Comparison of ENCODE assay signal across 23 mouse cellular contexts in genomic region chr14:73878866-73879419, GRCm38 (mm10).
DNase-seq lines count a peak whose midpoint lies in the region; ATAC-seq and TF ChIP-seq lines count a peak whose summit lies in the region.
"Had no signal": no experiment of that assay in that cellular context is flagged by ENCODE, and none has a peak within 500 bp of the region (broad histone marks: within the 10 kb centered on the region; RNA-seq: fewer than 3 reads in every experiment).

No protein-coding gene starts in this region.

- no peak overlapping the region for H3K4me3 ChIP-seq in kidney, embryonic 14.5 days (ENCODE audit: low read length)
- H3K4me3 ChIP-seq in kidney, embryonic 16.5 days (ENCODE audit: low read length): no peak overlapping the region
- no peak overlapping the region for H3K4me3 ChIP-seq in CH12.LX (replicated peaks in 1 of 3; ENCODE audit: low read depth in 2 of 3, low read length in 2 of 3, poor library complexity in 1 of 3)
- no peak overlapping the region for H3K4me3 ChIP-seq in midbrain, embryonic 15.5 days
- H3K4me3 ChIP-seq: embryonic facial prominence, embryonic 10.5 days; embryonic facial prominence, embryonic 12.5 days; forebrain, embryonic 13.5 days; forebrain, embryonic 15.5 days had no signal

- H3K36me3 ChIP-seq in kidney, embryonic 14.5 days (ENCODE audit: control insufficient read depth, insufficient read depth, low read length): no peaks in the 10 kb centered on the region
- H3K36me3 ChIP-seq in kidney, embryonic 16.5 days (ENCODE audit: insufficient read depth, low read length): no peaks in the 10 kb centered on the region
- no peaks in the 10 kb centered on the region for H3K36me3 ChIP-seq in CH12.LX (replicated peaks in 1 of 2; ENCODE audit: control insufficient read depth in 1 of 2, insufficient read depth in 1 of 2, low read length in 1 of 2)
- H3K36me3 ChIP-seq in midbrain, embryonic 15.5 days (replicated peaks): no peaks in the 10 kb centered on the region
- H3K36me3 ChIP-seq: embryonic facial prominence, embryonic 10.5 days; embryonic facial prominence, embryonic 12.5 days; forebrain, embryonic 15.5 days had no signal

- DNase-seq in kidney, postnatal 36 days: no peak
- DNase-seq in kidney, postnatal 4 days: no peak
- peak; percentile 75 for DNase-seq in CH12.LX (ENCODE audit: extremely low read depth)
- DNase-seq: adrenal gland, adult 8-10 months; adrenal gland, postnatal 14 days; adrenal gland, postnatal 36 days; B cell, adult 2 months; cerebellum, adult 11-12 months; cerebellum, adult 2 months; cerebellum, adult 9-10 months; cerebellum, postnatal 10 days; cerebellum, postnatal 25 days; forebrain, postnatal 0 days had no signal

- dilution Hi-C loops in CH12.LX (cut with MboI; ENCODE audit: extremely low pct_ligation_motif_present, extremely low pct_unique_long_range_greater_than_20kb, low sequenced_read_pairs): no loop called here

- no peak for TF ChIP-seq RAD21 in CH12.LX (IDR thresholded peaks at IDR 0.05; ENCODE audit: low read depth, low read length)

- WGBS in kidney, embryonic 14.5 days: 47% methylated on average over 3 of the region's 3 CpGs
- WGBS in kidney, embryonic 16.5 days: 47% methylated on average over 3 of the region's 3 CpGs
- 82% methylated on average over 3 of the region's 3 CpGs for WGBS in midbrain, embryonic 15.5 days

- in situ Hi-C loops in CH12.LX (cut with MboI; ENCODE audit: low pct_ligation_motif_present, low pct_unique_long_range_greater_than_20kb, low sequenced_read_pairs): no loop called here

- H3K4me1 ChIP-seq in kidney, embryonic 14.5 days (ENCODE audit: control insufficient read depth, insufficient read depth, low read length): no peaks in the 10 kb centered on the region
- H3K4me1 ChIP-seq in kidney, embryonic 16.5 days (ENCODE audit: insufficient read depth, low read length): no peaks in the 10 kb centered on the region
- peaks cover 11 to 46% of the 10 kb centered on the region in 2 experiments; a peak in 3 of 4 replicates for H3K4me1 ChIP-seq in CH12.LX (ENCODE audit: control insufficient read depth in 1 of 2, insufficient read depth in 2 of 2)
- H3K4me1 ChIP-seq in midbrain, embryonic 15.5 days: no peaks in the 10 kb centered on the region
- H3K4me1 ChIP-seq: embryonic facial prominence, embryonic 10.5 days; embryonic facial prominence, embryonic 12.5 days; forebrain, embryonic 13.5 days; forebrain, embryonic 15.5 days had no signal

- TF ChIP-seq CTCF in CH12.LX (conservative IDR thresholded peaks at IDR 0.05 in 1 of 2, IDR thresholded peaks at IDR 0.05 in 1 of 2; ENCODE audit: low read depth in 2 of 2, low read length in 2 of 2): no peak

- no peak overlapping the region for H3K4me2 ChIP-seq in kidney, embryonic 14.5 days (replicated peaks; ENCODE audit: low read depth, low read length)
- no peak overlapping the region for H3K4me2 ChIP-seq in kidney, embryonic 16.5 days (replicated peaks; ENCODE audit: low read depth, low read length)
- no peak overlapping the region for H3K4me2 ChIP-seq in CH12.LX (ENCODE audit: insufficient read depth, low read depth, poor library complexity, severe bottlenecking)
- no peak overlapping the region for H3K4me2 ChIP-seq in midbrain, embryonic 15.5 days
- H3K4me2 ChIP-seq: embryonic facial prominence, embryonic 12.5 days; forebrain, embryonic 13.5 days; forebrain, embryonic 15.5 days had no signal

- H3K79me2 ChIP-seq in CH12.LX (replicated peaks; ENCODE audit: control insufficient read depth, extremely low read depth, insufficient read depth, poor library complexity, severe bottlenecking): no peaks in the 10 kb centered on the region

- no peaks in the 10 kb centered on the region for H3K9me3 ChIP-seq in kidney, embryonic 14.5 days (ENCODE audit: control insufficient read depth, low read length)
- no peaks in the 10 kb centered on the region for H3K9me3 ChIP-seq in kidney, embryonic 16.5 days (ENCODE audit: low read length)
- H3K9me3 ChIP-seq in CH12.LX (replicated peaks; ENCODE audit: low read length): no peaks in the 10 kb centered on the region
- H3K9me3 ChIP-seq in midbrain, embryonic 15.5 days: no peaks in the 10 kb centered on the region
- H3K9me3 ChIP-seq: embryonic facial prominence, embryonic 10.5 days; embryonic facial prominence, embryonic 12.5 days; forebrain, embryonic 13.5 days; forebrain, embryonic 15.5 days had no signal

- H3K27me3 ChIP-seq in kidney, embryonic 14.5 days (ENCODE audit: control insufficient read depth, insufficient read depth, low read length): no peaks in the 10 kb centered on the region
- no peaks in the 10 kb centered on the region for H3K27me3 ChIP-seq in kidney, embryonic 16.5 days (ENCODE audit: insufficient read depth, low read length)
- H3K27me3 ChIP-seq in CH12.LX (replicated peaks): no peaks in the 10 kb centered on the region
- H3K27me3 ChIP-seq in midbrain, embryonic 15.5 days (replicated peaks): no peaks in the 10 kb centered on the region
- H3K27me3 ChIP-seq: embryonic facial prominence, embryonic 12.5 days; forebrain, embryonic 13.5 days; forebrain, embryonic 15.5 days had no signal

- TF ChIP-seq EP300 in CH12.LX (IDR thresholded peaks at IDR 0.05; ENCODE audit: low read length): peak; percentile 79

- peak; percentile 88; the same call in 1 of the 2 replicates for ATAC-seq in kidney, embryonic 14.5 days (ENCODE audit: low FRiP score, low TSS enrichment)
- peak; percentile 83 for ATAC-seq in kidney, embryonic 16.5 days (ENCODE audit: low FRiP score, low TSS enrichment)
- ATAC-seq in midbrain, embryonic 15.5 days (replicated peaks): no peak
- ATAC-seq: activated CD4-positive, CD25-positive, alpha-beta regulatory T cell, adult 4 months; CD4-positive, CD25-positive, alpha-beta regulatory T cell, adult 4 months; forebrain, embryonic 13.5 days; forebrain, embryonic 15.5 days; forebrain, postnatal 0 days; Patski had no signal

- no peak for TF ChIP-seq POLR2A in CH12.LX (IDR thresholded peaks at IDR 0.05; ENCODE audit: low read depth, low read length)

- no peak overlapping the region for H3K27ac ChIP-seq in kidney, embryonic 14.5 days (ENCODE audit: low read depth, low read length)
- H3K27ac ChIP-seq in kidney, embryonic 16.5 days (ENCODE audit: low read length): no peak overlapping the region
- no peak overlapping the region for H3K27ac ChIP-seq in CH12.LX (ENCODE audit: insufficient read depth, low read depth)
- no peak overlapping the region for H3K27ac ChIP-seq in midbrain, embryonic 15.5 days
- H3K27ac ChIP-seq: embryonic facial prominence, embryonic 10.5 days; embryonic facial prominence, embryonic 12.5 days; forebrain, embryonic 13.5 days; forebrain, embryonic 15.5 days had no signal

- H3K9ac ChIP-seq in kidney, embryonic 14.5 days (ENCODE audit: low read depth, low read length): no peak overlapping the region
- no peak overlapping the region for H3K9ac ChIP-seq in kidney, embryonic 16.5 days (replicated peaks; ENCODE audit: low read length)
- no peak overlapping the region for H3K9ac ChIP-seq in CH12.LX (ENCODE audit: insufficient read depth, low read depth)
- no peak overlapping the region for H3K9ac ChIP-seq in midbrain, embryonic 15.5 days
- H3K9ac ChIP-seq: embryonic facial prominence, embryonic 12.5 days; forebrain, embryonic 13.5 days; forebrain, embryonic 15.5 days; forebrain, postnatal 0 days had no signal

TF ChIP-seq in CH12.LX, 34 proteins besides CTCF, POLR2A, EP300 and RAD21 (continues in another document):
- TF ChIP-seq UBTF (IDR thresholded peaks at IDR 0.05; ENCODE audit: low read depth, low read length) (no peak), MYC (IDR thresholded peaks at IDR 0.05; ENCODE audit: low read depth, low read length) (no peak), JUN (IDR thresholded peaks at IDR 0.05; ENCODE audit: insufficient read depth, low read depth, low read length) (peak; percentile 8; the same call in 1 of the 2 replicates), ELF1 (IDR thresholded peaks at IDR 0.05; ENCODE audit: low read depth, low read length) (no peak), CHD1 (IDR thresholded peaks at IDR 0.05; ENCODE audit: low read depth, low read length) (no peak), POLR2AphosphoS2 (IDR thresholded peaks at IDR 0.05; ENCODE audit: low read depth, low read length) (no peak), MAFK (IDR thresholded peaks at IDR 0.05; ENCODE audit: insufficient replicate concordance, low read length) (0 out of 2 replicates have a peak, but pooled peaks have one; percentile 13), TBP (conservative IDR thresholded peaks at IDR 0.05; ENCODE audit: low read depth, low read length) (no peak), NELFE (IDR thresholded peaks at IDR 0.05; ENCODE audit: low read depth, low read length) (no peak), MAX (IDR thresholded peaks at IDR 0.05; ENCODE audit: low read length) (no peak), IRF4 (IDR thresholded peaks at IDR 0.05; ENCODE audit: low read depth, low read length) (peak; percentile 61; the same call in 1 of the 2 replicates), ZKSCAN1 (IDR thresholded peaks at IDR 0.05; ENCODE audit: borderline replicate concordance, low read depth, low read length) (no peak), E2F4 (IDR thresholded peaks at IDR 0.05; ENCODE audit: insufficient replicate concordance, low read depth, low read length) (no peak), SMC3 (IDR thresholded peaks at IDR 0.05; ENCODE audit: low read depth, low read length) (no peak), HCFC1 (IDR thresholded peaks at IDR 0.05; ENCODE audit: low read depth, low read length) (no peak), JUND (conservative IDR thresholded peaks at IDR 0.05; ENCODE audit: low read depth, low read length) (no peak; the same call in 1 of the 2 replicates), RCOR1 (conservative IDR thresholded peaks at IDR 0.05; ENCODE audit: low read depth, low read length) (no peak), BHLHE40 (IDR thresholded peaks at IDR 0.05; ENCODE audit: low read depth, low read length) (no peak), KAT2A (IDR thresholded peaks at IDR 0.05; ENCODE audit: insufficient replicate concordance, low read length) (no peak), PAX5 (IDR thresholded peaks at IDR 0.05; ENCODE audit: low read length) (no peak), ZNF384 (IDR thresholded peaks at IDR 0.05; ENCODE audit: low read depth, low read length) (peak; percentile 33; the same call in 1 of the 2 replicates), GABPA (IDR thresholded peaks at IDR 0.05; ENCODE audit: insufficient replicate concordance, low read depth, low read length) (no peak), NRF1 (IDR thresholded peaks at IDR 0.05; ENCODE audit: low read depth, low read length) (no peak), MEF2A (IDR thresholded peaks at IDR 0.05; ENCODE audit: borderline replicate concordance, low read depth, low read length) (peak; percentile 33; the same call in 1 of the 2 replicates), SIN3A (IDR thresholded peaks at IDR 0.05; ENCODE audit: low read length) (no peak), ETS1 (conservative IDR thresholded peaks at IDR 0.05; ENCODE audit: low read depth, low read length) (peak; percentile 53; the same call in 1 of the 2 replicates), MAZ (IDR thresholded peaks at IDR 0.05; ENCODE audit: low read depth, low read length) (no peak), MXI1 (IDR thresholded peaks at IDR 0.05; ENCODE audit: low read depth, low read length) (no peak)
